Mouse (Mus musculus): ENCODE measurements around the gene Nudt15. TPM values are rescaled to one million over a fixed set of nuclear protein-coding genes. Genes with fewer than 3 reads are reported as not detected.
A peak's percentile ranks its signal among the peaks of the same experiment; 100 is the strongest.
"Not testable (repeated sequence)": the region's sequence is repeated elsewhere in the genome, so short reads cannot be mapped to it uniquely, and the experiment has no call there.

Nudt15 gene
- polyA plus RNA-seq (2015; fragmentation: Nextera tagmentation; extraction: Ambion mirVana): 2.6 and 3.1 TPM in 2 replicates

DNA sequence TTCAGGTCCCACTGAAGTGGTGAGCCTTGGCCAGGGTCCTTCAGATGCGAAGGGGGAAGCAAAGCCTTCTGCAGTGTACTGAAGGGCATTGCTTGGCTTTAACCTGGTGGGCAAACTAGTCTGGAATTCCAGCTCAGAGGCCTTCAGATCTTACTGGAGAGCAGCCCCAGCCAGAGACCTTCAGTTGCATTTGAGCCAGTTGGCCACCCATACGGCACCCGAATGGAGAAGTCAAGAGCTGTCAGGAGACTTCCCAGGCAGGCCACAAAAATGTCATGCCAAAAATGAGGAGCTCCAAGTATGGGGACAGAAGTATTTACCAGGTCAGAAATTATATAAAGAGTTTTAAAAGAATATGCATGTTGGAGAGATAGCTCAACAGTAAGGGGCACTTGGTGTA lies at the start of gene Nudt15:
Gene Nudt15 (minus strand): TSS at position 192 of the 400 bp plus-strand sequence.
- 66% methylated on average over 3 of the region's 3 CpGs for WGBS (ENCODE audit: insufficient replicate concordance)
- Histone ChIP-seq H3K4me1 (replicated peaks) (peaks cover 8% of the 10 kb centered on the region), H3K27ac (replicated peaks) (no peak within 1 kb of the TSS), H3K4me3 (replicated peaks) (no peak within 1 kb of the TSS), H3K27me3 (no peaks in the 10 kb centered on the region), H3K4me2 (no peak within 1 kb of the TSS), H3K36me3 (replicated peaks) (no peaks in the 10 kb centered on the region), H3K9ac (no peak within 1 kb of the TSS), H3K9me3 (replicated peaks) (no peaks in the 10 kb centered on the region)
- no peak for ATAC-seq (ENCODE audit: insufficient read depth)

- WGBS (ENCODE audit: insufficient replicate concordance): 67% methylated on average over 1 of the region's 1 CpGs
- Histone ChIP-seq H3K9me3 (replicated peaks) (no peaks in the 10 kb centered on the region), H3K4me1 (replicated peaks) (no peaks in the 10 kb centered on the region), H3K27ac (replicated peaks) (no peak overlapping the region), H3K4me3 (replicated peaks) (no peak overlapping the region), H3K9ac (no peak overlapping the region), H3K4me2 (no peak overlapping the region), H3K36me3 (replicated peaks) (peaks cover 36% of the 10 kb centered on the region), H3K27me3 (no peaks in the 10 kb centered on the region)
- no peak for ATAC-seq (ENCODE audit: insufficient read depth)
Measured at GRCm38 (mm10) chr14:73592166-73592565, 44.1 kb upstream of the Nudt15 start.

DNA sequence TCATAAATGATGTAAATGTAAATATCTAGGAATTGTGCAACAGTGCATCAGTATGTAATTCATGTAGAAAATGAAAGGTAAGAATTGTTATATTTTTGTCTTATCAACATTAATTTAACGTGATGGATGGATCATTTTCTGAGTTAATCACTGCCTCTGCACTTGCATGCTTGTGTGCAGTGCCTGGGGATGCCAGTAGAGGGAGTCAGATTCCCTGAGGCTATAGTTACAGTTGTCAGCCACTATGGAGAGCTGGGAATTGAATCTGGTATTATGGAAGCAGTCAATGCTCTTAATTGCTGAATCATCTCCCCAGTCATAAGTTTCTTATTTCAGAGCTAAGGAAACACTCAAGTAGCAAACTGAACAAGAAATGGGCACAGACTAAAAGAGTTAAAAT lies 40.0 kb upstream of the Nudt15 start:
- H3K27me3 ChIP-seq: no peaks in the 10 kb centered on the region
- no peaks in the 10 kb centered on the region for H3K4me1 ChIP-seq (replicated peaks)
- WGBS (ENCODE audit: insufficient replicate concordance): 62% methylated on average over 1 of the region's 1 CpGs
- no peak overlapping the region for H3K9ac ChIP-seq
- no peak overlapping the region for H3K4me3 ChIP-seq (replicated peaks)
- peaks cover 30% of the 10 kb centered on the region for H3K36me3 ChIP-seq (replicated peaks)
- no peaks in the 10 kb centered on the region for H3K9me3 ChIP-seq (replicated peaks)
- no peak for ATAC-seq (ENCODE audit: insufficient read depth)
- H3K4me2 ChIP-seq: no peak overlapping the region
- no peak overlapping the region for H3K27ac ChIP-seq (replicated peaks)

- Histone ChIP-seq H3K9ac (no peak overlapping the region), H3K27me3 (no peaks in the 10 kb centered on the region), H3K4me3 (replicated peaks) (no peak overlapping the region), H3K4me1 (replicated peaks) (0 out of 2 replicates have a peak, but pooled peaks cover 2% of the 10 kb centered on the region), H3K36me3 (replicated peaks) (peaks cover 29% of the 10 kb centered on the region), H3K27ac (replicated peaks) (no peak overlapping the region), H3K9me3 (replicated peaks) (no peaks in the 10 kb centered on the region), H3K4me2 (no peak overlapping the region)
- no peak for ATAC-seq (ENCODE audit: insufficient read depth)
Measured at GRCm38 (mm10) chr14:73576336-73576735, 28.3 kb upstream of the Nudt15 start.

DNA sequence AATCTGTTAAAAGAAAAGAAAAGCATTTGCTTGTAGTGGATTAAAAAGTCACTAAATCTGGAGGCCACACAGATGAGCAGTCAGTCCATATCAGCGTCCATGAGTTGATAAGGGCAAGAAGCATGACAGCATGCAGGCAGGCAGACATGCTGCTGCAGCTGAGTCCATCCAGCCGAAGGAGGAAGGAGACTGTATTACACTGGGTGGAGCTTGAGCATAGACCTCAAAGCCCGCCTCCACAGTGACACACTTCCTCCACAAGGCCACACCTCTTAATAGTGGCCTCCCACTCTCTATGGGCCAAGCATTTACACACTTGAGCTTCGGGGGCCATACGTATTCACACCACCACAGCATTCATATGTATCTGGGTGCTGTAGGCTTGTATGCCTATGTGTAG lies 26.0 kb upstream of the Nudt15 start:
- Histone ChIP-seq H3K27ac (replicated peaks) (no peak overlapping the region), H3K4me1 (replicated peaks) (0 out of 2 replicates have a peak, but pooled peaks cover 2% of the 10 kb centered on the region), H3K27me3 (no peaks in the 10 kb centered on the region), H3K4me3 (replicated peaks) (no peak overlapping the region), H3K9ac (no peak overlapping the region), H3K4me2 (no peak overlapping the region), H3K9me3 (replicated peaks) (no peaks in the 10 kb centered on the region), H3K36me3 (replicated peaks) (peaks cover 28% of the 10 kb centered on the region)
- ATAC-seq (ENCODE audit: insufficient read depth): no peak
- 65% methylated on average over 5 of the region's 5 CpGs for WGBS (ENCODE audit: insufficient replicate concordance)

DNA sequence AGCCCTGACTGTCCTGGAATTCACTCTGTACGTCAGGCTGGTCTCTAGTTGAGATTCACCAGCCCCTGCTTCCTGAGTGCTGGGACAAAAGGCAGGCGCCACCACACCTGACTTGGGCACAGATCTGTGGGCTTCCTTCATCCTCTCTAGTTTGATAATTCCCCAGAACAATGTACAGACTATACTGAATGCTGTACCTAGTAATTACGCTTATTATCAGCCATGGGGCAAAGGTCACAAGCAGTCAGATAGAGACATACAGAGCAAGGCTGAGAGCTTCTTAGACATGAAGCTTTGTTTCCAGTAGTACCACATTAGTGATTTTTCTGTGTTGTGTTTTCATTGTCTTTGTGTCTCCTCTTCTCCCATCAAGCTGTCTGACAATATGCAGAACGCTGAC lies 23.1 kb upstream of the Nudt15 start:
- H3K27ac ChIP-seq (replicated peaks): no peak overlapping the region
- H3K4me3 ChIP-seq (replicated peaks): no peak overlapping the region
- H3K4me1 ChIP-seq (replicated peaks): no peaks in the 10 kb centered on the region
- 77% methylated on average over 4 of the region's 4 CpGs for WGBS (ENCODE audit: insufficient replicate concordance)
- H3K36me3 ChIP-seq (replicated peaks): peaks cover 29% of the 10 kb centered on the region
- no peak for ATAC-seq (ENCODE audit: insufficient read depth)
- H3K9ac ChIP-seq: no peak overlapping the region
- no peak overlapping the region for H3K4me2 ChIP-seq
- no peaks in the 10 kb centered on the region for H3K27me3 ChIP-seq
- no peaks in the 10 kb centered on the region for H3K9me3 ChIP-seq (replicated peaks)

DNA sequence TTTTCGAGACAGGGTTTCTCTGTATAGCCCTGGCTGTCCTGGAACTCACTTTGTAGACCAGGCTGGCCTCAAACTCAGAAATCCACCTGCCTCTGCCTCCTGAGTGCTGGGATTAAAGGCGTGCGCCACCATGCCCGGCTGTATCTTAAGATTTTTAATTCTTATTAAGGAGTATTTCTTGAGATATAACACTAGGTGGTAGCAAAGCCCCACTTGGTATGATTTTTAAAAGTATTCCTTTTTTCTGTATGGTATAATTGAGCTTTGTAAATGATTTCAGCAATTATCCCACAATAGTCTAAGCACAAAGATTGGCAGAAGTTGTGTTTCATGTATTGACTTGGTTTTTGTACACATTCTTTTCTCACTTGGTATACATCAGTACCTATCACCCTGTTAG lies 21.8 kb upstream of the Nudt15 start:
- H3K27ac ChIP-seq (replicated peaks); H3K4me2 ChIP-seq; H3K9me3 ChIP-seq (replicated peaks); ATAC-seq (ENCODE audit: insufficient read depth); H3K27me3 ChIP-seq; H3K4me3 ChIP-seq (replicated peaks); H3K9ac ChIP-seq; H3K4me1 ChIP-seq (replicated peaks): not testable (repeated sequence)
- WGBS (ENCODE audit: insufficient replicate concordance): 83% methylated on average over 4 of the region's 4 CpGs
- peaks cover 22% of the 10 kb centered on the region for H3K36me3 ChIP-seq (replicated peaks)

DNA sequence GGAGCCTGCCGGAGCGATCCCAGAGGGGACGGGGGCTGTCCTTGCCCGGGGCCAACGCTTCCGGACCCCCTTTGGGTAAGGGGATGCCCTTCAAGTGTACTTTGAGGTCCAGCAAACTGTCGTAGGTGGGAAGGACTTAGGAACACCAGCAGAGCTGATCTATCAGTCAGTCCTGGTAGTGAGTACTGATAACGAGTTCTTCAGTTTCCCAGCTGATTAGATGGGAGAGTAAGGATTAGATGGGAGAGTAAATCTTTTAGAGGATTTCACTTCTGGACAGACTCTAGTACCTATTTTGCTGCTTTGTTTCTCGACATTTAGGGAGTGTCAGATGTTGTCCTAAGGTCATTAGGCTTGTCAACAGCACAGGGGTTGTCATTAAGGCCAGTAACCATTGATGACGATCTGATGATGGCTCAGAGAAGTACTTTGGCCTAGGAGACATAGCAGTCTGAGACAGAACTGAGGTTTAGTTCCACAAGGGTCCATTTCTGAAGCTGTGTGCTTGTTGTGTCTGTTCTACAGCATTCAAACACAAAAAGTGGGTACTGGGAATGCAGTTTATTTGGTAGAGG lies 5.2 kb upstream of the Nudt15 start:
- Histone ChIP-seq H3K4me2 (peak overlapping the region; percentile 86), H3K27me3 (no peaks in the 10 kb centered on the region), H3K27ac (replicated peaks) (peak overlapping the region; percentile 77), H3K4me3 (replicated peaks) (peak overlapping the region; percentile 98), H3K9me3 (replicated peaks) (no peaks in the 10 kb centered on the region), H3K9ac (peak overlapping the region; percentile 92), H3K4me1 (replicated peaks) (peaks cover 15% of the 10 kb centered on the region), H3K36me3 (replicated peaks) (no peaks in the 10 kb centered on the region)
- ATAC-seq (ENCODE audit: insufficient read depth): peak; percentile 56
- WGBS (ENCODE audit: insufficient replicate concordance): under 1% methylated on average over 10 of the region's 10 CpGs

- peak overlapping the region; percentile 98 for H3K4me3 ChIP-seq (replicated peaks)
- 4% methylated on average over 61 of the region's 61 CpGs for WGBS (ENCODE audit: insufficient replicate concordance)
- peak; percentile 93 for ATAC-seq (ENCODE audit: insufficient read depth)
Measured at GRCm38 (mm10) chr14:73552341-73553121, 4.5 kb upstream of the Nudt15 start.

GRCm38 (mm10) chr14:73551164-73551563 lies 3.1 kb upstream of the Nudt15 start:
- no peak overlapping the region for H3K4me3 ChIP-seq (replicated peaks)
- WGBS (ENCODE audit: insufficient replicate concordance): 67% methylated on average over 6 of the region's 6 CpGs
- no peak overlapping the region for H3K4me2 ChIP-seq
- no peak overlapping the region for H3K27ac ChIP-seq (replicated peaks)
- peaks cover 15% of the 10 kb centered on the region for H3K4me1 ChIP-seq (replicated peaks)
- H3K36me3 ChIP-seq (replicated peaks): no peaks in the 10 kb centered on the region
- H3K27me3 ChIP-seq: no peaks in the 10 kb centered on the region
- H3K9me3 ChIP-seq (replicated peaks): no peaks in the 10 kb centered on the region
- ATAC-seq (ENCODE audit: insufficient read depth): no peak
- H3K9ac ChIP-seq: no peak overlapping the region

More at GRCm38 (mm10) chr14:73552341-73553121, 4.5 kb upstream of the Nudt15 start:
- Histone ChIP-seq H3K4me1 (replicated peaks) (peaks cover 15% of the 10 kb centered on the region), H3K9ac (peak overlapping the region; percentile 92), H3K27ac (replicated peaks) (peak overlapping the region; percentile 77), H3K27me3 (no peaks in the 10 kb centered on the region), H3K4me2 (peak overlapping the region; percentile 86), H3K36me3 (replicated peaks) (no peaks in the 10 kb centered on the region), H3K9me3 (replicated peaks) (no peaks in the 10 kb centered on the region)

GRCm38 (mm10) chr14:73550732-73551131 lies 2.7 kb upstream of the Nudt15 start:
- no peak overlapping the region for H3K4me2 ChIP-seq

More at GRCm38 (mm10) chr14:73550732-73551131, 2.7 kb upstream of the Nudt15 start:
- Histone ChIP-seq H3K36me3 (replicated peaks) (no peaks in the 10 kb centered on the region), H3K27me3 (no peaks in the 10 kb centered on the region), H3K27ac (replicated peaks) (no peak overlapping the region), H3K9ac (no peak overlapping the region), H3K4me3 (replicated peaks) (no peak overlapping the region), H3K9me3 (replicated peaks) (no peaks in the 10 kb centered on the region), H3K4me1 (replicated peaks) (peaks cover 15% of the 10 kb centered on the region)
- 38% methylated on average over 8 of the region's 8 CpGs for WGBS (ENCODE audit: insufficient replicate concordance)
- no peak for ATAC-seq (ENCODE audit: insufficient read depth)

Data from liver, embryonic 15.5 days (tissue).